Mouse (Mus musculus) lung, postnatal 36 days (tissue): Measurements from ENCODE around the gene Crocc2.

ENCODE experiments used
- DNase-seq: peaks from one replicate; pipeline ENCODE4 v3.0.0; 2022; ENCODE audit warnings: mixed read lengths

Crocc2 gene

DNA sequence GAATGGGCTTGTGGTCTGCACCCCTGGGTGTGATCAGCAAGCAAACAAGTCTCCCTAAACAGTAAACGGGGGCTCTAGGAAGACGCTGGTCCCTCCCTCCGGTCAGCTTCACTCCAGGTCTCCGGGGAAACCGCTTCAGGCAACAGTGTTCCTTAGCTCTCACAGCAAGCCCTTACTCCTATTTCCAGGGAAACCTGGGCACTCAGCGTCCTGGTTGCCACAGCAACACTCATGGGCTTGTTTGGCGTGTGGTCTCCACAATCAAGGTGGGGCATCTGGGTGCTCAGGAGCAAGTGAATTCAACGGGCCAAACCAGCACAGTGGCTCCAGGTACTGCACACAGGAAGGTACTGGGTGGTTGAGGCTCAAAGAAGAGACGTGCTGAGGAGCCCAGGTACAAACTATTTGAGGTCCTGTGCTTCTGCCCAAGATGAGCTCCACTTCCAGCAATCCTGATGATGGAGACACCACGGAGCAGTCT is at the start of gene Crocc2:
Gene Crocc2, plus strand, starts transcription at position 431 of the 481 bp plus-strand sequence.
- DNase-seq: peak; percentile 42

DNA sequence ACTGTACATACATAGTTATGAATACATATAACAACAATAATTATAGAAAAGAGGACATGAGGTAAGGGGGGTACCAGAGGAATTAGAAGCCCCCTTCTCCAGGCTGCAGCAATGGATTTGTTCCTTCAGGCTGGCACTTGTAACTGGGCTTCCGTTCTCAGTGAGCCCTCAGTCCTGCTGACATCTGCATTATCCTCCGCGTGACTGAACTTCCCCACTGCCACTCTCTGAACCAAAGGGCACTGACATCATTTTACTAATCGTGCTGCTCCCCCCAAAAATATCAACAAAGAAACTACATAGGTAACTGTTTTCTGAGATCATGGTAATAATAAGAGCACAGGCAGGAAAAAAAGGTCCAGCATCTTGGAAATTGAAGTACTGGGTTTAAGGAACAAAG is 49.7 kb upstream of the Crocc2 start:
- DNase-seq: no peak

DNA sequence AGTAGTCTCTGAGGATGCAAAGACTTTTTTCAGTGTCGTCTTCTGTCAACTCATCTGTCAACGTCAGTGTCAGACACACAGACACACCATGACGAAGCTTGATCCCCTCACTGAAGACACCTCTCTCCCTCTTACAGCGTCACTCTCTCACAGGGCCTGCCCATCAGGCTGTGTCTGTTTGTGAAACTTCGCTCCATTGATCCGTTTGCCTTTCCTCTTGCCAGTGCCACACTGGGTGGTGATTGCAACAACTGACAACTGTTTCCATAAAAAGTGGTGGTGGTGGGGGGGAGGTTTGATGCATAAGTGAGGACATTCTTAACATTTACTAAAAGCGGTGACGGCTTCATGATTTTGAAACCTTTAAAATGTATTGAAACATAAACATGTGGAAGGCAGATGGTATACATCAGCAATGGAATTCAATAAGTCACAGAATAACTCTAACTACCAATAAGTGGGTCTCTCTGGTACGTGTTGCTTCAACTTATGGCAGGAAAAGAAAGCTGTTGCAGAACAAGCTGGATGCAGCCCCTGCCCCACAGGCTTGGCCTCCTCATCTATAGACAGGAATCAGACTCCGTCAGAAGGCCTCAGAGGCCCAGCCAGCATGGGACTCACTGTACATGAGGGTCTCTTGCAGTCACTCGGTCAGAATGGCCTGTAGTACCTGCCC is 45.2 kb upstream of the Crocc2 start:
- no peak for DNase-seq

DNA sequence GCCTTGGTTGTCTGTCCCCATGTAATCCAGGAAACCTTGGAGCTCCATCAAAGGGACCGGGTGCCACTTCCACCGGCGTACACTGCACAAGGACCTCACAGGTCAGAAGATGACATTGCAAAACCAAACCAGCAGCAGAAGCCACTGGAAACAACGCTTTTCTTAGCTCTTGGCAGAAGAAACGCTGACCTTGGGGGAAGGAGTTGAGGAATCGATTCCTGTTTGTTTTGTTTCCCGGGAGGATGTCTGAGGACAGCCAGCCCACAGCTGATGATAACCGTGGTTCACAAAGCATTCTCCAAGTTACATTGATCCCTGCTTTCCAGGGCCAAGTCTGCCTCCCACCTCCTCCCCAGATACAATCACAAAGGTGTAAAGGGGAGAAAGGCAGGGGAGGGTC is 44.5 kb upstream of the Crocc2 start:
- no peak for DNase-seq

DNA sequence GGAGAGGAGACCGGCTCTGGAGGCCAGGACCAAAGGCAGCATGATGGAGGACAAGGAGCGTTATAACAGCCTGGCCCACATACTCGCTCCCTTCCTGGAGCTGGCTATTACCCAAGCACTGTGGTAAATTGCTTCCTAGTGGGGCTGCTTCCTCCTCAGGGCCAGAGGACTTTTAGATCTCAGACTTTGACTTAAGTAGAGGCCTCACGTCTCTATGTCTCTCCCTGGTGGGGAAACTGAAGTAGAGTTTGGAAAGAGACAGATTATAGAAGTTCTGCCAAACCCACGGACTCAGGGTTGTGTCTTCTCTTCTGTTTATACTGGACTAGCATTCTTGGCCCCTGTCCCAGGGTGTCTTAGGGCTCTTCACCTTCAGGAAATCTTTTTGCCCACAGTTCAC is 43.3 kb upstream of the Crocc2 start:
- peak; percentile 39 for DNase-seq

DNA sequence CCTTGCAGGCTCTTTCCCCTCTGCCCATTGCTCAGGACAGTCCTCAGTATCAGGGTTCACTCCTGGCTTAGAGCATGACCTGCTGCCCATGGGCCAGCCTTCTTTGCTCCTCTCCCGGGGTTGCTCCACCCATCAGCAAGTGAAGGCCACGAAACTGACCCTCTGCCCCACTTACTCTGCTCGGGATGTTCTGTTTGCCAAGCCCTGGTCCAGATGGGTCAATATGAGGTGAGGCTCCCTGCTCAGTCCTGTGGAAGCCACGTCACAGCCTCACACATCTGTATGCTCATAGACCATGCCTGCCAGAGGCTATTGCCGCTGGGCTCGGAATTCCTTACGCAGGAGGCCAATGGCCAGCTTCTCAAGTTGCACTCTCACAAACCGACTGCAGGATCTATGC is 40.3 kb upstream of the Crocc2 start:
- DNase-seq: no peak

DNA sequence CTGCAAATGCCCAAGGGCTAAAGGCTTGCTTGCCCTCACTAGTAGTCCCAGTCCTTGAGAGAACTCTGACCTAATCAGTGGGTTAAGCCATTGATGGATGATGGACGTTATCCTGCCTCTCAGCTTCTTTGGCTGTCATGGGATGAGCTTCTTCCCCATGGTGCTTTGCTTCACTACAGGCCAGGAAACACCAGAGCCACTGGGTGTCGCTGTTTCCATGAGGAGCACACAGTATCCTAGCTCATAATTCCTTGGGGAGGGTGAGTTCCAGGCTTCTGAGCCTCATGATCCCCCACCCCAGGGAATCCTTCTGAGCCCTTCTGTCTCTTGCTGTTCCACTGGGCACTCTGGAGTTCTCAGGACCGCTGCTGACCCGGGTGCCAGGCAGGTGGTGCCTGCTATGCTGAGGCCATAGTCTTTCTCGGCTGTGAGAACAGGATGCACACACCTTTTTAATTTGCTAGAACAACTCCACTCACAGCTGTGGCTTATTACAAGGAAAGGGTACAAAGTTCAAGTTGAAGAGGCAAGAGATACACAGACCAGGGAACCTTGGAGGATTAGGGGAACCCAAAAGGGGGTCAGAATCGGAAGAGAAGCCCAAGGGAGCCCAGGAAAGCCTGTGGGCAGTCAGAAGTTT is 39.7 kb upstream of the Crocc2 start:
- DNase-seq: peak; percentile 80

DNA sequence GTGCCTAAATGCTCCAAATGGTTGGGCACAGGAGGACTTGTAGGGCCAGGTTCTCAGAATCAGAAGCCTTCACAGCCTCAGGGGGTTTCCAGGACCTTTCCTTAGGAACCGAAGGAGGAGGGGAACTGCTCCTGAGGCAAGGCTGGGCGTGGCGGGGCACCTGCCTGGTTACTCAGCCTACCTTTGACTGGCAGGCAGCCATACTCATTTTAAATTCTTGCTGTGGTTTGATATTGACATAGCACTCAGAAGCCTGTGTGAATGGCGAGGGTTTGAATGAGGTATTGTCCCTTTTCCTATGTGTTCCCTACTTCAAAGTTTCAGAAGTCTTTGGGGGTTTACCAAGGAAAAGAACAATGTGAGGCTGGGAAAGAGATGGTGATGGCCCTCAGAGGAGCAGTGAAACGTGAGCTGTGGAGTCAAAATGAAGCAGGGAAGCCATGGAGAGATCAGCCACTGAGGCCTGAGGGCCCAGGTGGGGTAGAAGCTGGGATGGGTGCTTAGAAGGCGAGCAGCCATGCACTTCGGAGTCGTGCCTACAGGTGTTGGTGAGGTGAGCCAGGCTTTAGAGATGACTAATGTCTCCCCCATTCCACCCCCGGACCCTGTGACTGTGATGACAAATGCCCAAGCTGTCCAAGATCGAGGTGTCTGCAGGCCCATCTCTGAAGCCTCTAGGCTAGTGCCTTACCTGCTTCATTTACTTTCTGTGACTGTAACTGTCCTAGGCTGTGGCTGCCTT is 38.1 kb upstream of the Crocc2 start:
- DNase-seq: peak; percentile 90

DNA sequence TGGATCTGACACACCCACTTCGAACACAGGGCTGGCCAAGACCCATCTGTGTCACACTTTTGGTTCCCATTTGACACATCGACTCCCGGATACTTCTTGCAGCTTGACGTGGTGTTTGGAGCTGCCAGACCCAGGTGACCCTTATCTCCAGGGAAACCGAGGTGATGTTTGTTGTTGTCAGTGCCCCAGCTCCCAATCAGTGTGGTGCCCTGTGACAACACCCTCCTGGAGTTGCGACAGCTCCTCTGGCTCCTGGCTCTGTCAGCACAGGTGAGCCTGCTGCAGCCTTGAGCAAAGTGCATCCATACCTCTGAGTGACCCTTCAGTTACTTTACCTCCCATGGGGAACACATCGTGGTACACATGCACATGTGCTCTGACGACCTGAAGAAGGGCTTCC is 35.8 kb upstream of the Crocc2 start:
- DNase-seq: peak; percentile 72

DNA sequence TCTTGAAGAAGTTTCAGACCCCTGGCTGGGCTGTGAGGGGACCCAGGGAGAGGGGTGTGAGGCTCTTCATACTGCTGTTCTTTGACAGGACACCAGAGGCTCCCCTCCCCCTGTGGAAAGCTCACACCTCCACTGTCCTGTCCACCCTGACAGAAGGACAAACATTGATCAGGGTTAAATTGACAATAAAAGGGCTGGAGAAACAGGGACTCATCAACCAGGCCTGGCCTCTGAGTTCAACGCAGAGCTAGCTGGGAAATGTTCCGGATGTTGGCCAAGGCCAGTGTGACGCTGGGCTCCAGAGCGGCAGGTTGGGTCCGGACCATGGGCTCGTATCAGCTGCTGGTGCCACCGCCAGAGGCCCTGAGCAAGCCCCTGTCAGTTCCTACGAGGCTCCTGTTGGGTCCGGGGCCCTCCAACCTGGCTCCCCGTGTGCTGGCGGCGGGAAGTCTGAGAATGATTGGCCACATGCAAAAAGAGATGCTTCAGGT is 33.4 kb upstream of the Crocc2 start, which contains the start of gene Agxt:
Gene Agxt, plus strand, starts transcription at position 205 of the 491 bp plus-strand sequence.
- no peak for DNase-seq

DNA sequence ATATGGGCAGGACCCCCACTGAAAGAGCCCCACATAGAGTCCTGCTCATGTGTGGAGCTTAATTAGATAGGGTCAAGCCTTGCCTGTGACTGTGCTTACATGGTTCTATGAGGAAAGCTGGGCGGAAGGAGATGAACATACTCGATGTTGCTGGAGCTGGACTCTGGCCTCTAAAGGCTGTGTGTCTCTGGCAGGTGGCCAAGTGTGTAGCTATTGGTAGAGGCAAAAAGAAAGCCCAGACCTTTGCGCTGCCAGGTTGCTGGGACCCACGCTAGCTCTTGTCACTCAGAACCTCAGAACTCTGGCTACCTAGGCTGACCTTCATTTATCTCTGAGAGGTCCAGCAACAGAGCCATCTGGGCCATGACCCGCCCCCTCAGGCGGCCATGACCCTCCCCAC is 30.0 kb upstream of the Crocc2 start:
- DNase-seq: no peak

DNA sequence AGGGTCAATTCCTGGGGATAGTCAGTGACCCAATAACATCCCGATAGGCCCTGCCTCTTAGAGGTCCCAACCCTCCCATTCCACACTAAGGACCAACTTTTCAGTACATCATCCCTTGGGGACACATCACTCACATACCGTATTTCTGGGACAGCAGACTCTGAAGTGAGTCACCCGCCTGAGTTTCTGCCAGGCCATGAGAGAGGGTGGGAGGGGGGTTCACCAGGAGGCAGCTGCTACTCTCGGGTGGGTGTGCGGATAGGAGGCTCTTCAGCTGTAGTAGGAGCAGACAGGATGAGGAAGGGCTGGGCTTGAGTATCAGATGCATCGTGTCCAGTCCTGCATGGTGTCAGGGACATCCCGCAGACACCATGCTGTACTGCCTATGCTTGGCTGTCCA is 28.8 kb upstream of the Crocc2 start:
- DNase-seq: no peak

DNA sequence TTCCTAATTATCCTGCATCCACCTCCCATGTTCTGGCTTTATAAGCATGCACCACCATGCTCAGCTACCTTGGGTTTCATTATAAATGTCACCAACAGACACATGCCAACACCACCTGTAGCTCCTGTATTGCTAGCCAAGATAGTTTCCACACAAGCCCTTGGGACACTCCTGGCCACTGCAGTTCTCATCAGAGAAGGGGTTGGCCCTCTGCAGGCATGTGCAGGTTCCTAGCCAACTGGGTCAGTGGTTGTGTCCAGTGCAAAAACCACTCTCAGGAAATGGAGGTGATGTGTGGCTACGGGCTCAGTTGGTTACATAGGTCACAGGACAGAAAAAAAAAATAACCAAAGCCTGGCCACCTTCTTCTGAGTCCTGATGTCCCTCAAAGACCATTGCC is 25.7 kb upstream of the Crocc2 start:
- no peak for DNase-seq

DNA sequence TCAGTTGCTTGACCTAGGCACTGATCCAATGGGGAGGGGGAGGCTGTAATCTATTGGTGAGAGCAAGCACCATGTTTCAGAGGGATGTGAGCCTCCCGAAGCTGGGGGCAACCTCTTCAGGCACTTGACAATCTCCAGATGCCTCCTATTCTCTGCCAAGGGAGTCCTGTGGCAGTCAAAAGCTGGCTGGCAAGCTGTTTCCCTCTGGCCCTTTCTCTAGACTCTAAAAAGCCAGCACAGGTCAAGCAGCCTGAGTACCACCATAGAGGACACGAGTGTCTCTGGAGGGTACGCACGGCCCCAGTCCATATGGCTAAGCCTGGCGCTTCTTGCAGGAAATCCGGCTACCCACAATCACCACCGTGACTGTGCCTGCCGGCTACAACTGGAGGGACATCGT is 24.3 kb upstream of the Crocc2 start:
- DNase-seq: no peak

DNA sequence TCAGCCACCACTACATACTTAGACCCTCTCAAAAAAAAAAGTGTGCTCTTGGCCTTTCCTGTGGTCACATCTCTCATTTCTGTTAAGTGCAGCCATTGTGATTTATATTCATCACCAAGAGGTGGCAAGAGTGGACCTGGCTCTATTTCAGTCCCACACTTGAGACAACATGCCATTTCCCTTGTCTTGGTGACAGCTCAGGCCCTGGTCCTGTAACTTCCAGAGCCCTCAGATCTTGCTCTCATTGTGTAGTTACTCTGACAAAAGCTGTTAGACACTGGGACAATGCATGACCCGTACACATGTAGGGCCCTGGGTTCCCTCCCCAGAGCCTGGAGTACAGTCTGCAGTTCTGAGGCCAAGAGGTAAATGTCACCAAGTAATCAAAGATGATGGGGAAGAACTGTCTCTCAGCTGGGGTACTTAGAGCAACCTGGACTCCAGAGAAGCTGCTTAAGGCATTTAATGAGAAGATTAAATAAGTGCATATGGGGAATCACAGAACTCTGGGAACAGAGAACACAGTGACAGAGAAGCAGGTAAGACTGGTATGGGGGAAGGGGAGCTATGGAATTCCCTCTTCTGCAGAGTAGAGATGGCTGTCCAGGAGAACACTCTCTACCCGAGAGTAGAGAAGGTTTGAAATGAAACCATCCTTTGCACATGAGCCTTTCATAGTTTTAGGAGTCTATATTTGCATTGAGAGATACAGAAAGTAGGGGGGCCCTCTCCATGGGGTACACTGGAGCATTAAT is 17.4 kb upstream of the Crocc2 start:
- peak; percentile 52 for DNase-seq

DNA sequence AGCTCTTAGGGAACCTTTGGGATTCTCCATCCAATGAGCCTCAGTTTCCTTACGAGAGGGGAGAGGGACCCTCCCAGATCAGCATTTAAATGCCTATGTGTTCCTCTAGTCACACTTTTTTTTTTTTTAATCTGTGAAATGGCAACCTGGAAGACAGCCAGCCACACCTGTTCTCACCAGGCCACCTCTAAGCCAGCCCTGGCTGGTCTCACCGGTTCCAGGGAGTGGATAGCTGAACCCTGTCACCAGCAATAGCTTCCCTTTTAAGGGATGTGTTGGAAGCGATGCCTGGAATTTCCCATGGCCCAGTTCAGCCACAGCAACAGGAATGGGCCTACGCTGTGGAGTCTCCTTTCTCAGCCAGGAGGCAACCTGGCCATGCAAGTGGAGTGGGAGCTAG is 11.0 kb upstream of the Crocc2 start:
- peak; percentile 79 for DNase-seq

DNA sequence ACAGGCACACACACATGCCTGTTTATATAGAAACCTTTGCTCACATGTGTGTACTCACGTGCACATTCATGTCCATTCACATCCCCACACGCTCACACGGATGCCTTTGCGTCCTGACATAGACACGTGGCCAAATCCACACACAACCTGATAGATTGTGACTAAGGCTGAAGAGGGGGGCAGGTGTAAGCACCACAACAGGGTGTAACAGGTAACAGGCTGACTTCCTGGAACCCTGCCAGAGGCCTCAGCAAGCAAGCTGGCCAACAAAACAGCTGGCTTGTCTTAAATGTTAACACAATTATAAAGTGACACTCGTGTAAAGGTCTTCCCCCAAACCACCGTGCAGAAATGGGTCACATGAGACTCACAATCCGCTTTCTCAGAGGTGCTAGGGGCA is 9.6 kb upstream of the Crocc2 start:
- DNase-seq: peak; percentile 44

DNA sequence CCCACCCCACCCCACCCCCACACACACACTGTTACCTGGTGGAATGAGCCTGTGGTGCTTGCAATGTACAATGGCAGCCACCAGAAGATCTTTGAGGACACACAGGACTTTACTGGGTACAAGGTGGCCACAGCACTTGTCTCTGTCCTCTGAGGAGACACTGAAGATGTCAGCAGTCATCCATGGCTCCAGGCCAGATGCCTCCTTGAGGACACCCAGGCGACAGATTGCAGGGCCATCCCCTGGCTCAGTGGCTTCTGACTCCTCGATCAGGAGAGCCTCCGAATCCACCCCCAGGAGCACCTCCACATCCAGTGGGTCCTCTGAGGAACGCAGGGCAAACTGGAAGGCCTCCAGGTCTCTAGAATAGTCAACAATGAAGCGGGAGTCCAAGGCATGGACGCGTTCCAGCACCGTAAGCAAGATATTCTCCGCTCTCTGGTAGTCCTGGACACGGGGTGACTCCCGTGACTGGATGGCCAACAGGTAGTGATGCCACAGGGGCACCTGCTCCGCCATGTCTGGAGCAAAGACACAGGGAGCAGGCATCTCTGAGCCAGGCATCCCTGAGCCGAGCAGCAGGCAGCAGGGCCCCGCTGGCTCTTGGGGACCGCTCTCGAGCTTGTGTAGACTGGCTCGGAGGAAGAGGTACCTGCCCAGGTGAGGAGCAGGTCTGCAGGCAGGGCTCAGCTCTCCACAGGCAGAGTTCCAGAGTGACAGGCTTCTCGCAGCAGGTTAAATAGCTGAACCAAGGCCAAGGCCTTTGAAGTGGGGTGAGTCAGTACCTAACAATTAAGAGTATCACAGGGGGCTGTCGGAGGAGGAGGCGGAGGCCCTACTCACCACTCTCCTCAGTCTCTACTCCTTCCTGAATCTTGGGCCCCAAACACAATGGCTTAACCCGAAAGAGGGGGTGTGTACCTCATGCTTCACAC is 8.7 kb upstream of the Crocc2 start:
- peak; percentile 90 for DNase-seq

DNA sequence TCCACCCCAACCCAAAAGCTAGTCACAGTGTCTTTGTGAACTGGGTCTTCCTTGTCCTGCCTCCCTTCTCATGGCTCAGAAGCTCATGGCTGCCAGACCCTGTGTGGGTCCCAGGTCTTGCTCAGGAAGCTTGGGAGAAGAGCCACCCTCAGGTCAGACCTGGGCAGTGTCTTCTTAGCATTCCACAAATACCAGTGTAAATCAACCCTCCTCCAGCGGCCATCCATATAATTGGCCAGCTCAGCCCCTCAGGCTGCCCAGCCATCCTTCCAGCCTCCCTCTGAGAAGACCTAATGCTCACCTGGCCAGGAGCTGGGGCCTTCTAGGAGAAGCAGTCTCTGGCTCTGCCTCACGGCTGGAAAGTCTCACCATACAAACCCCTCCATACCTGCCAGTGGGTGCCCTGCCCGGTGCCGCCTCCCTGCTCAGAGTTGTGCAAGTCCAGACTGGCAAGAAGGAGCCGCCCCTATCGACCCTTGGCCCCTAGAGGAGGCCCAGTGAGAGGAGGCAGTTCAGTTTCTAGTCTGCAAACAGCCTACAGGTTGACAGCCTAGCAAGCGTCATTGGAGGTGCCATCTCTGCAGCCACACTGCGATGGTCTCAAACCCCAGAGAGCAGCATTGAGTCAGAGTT is 7.9 kb upstream of the Crocc2 start, which contains the start of gene 2310007B03Rik:
Gene 2310007B03Rik, minus strand, starts transcription at position 448 of the 633 bp plus-strand sequence.
- DNase-seq: peak; percentile 73

DNA sequence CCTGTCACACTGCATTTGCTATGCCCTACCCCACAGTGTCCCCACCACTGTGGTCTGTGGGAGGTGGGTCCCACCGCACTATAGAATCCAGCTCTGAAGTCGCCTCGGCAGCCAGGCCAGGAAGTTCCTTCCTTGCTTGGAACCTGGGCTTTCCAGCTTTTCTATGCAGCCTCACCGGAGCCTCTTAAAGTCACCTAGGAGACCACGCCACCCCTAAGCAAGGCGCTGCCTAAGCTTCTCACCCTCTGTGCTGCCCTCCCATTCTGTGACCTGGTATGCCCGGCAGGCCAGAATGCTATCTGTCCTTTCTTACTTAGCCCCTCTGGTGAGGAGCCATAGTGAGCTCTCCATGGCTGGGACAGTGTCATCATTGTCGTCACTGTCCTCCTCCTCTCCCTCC is 7.2 kb upstream of the Crocc2 start:
- DNase-seq: peak; percentile 53

DNA sequence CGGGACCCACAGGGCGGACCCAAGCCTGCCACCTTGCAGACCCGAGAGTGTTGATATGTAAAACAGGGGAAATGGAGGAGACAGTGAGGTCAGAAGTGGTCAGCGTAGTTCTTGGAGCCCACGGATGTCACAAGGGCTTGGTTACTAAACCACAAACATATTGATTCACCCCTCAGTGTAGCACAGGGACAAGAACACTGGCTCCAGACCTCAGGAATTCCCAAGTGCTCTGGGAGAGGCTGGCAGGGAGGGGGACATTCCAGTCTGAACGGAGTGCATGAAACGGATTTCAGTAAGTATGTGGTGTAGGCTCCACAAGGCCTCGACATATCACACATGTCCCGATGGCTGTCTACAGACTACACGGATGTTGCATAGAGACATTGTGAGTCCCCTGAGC is 6.6 kb upstream of the Crocc2 start:
- peak; percentile 66 for DNase-seq
